Mouse (Mus musculus): Measurements from ENCODE around the gene Gm20425.

The Gm20425 gene

GRCm38 (mm10) chr9:103154568-103154967 is 75.5 kb downstream of the Gm20425 start:
- DNase-seq (ENCODE audit: low read depth, low spot score) = no peak

- DNase-seq (ENCODE audit: low read depth, low spot score) = no peak
Measured at GRCm38 (mm10) chr9:103153286-103153685, 76.8 kb downstream of the Gm20425 start.

- DNase-seq (ENCODE audit: low read depth, low spot score) = no peak
Measured at GRCm38 (mm10) chr9:103149074-103149799, 80.9 kb downstream of the Gm20425 start.

DNA sequence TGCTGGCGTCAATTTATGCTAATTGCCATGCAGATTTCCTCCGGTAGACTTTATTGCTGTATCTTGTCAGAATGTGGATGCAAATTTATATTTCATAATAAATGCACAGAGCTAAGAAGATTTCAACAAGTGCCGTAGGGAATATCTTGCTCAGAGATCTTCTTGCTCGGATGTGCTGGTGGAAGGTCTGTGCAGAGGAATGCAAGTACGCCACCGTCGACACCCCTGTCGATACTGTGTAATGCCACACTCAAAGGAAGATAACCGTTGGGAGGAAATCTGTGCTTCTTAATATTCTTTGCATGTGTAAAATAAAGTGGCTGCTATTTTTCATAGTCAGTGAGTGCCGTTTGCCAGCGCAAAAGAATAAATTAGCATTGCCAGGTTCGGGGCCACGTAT is 83.0 kb downstream of the Gm20425 start:
- DNase-seq (ENCODE audit: low read depth, low spot score) = no peak

GRCm38 (mm10) chr9:103146703-103147102 is 83.4 kb downstream of the Gm20425 start:
- no peak for DNase-seq (ENCODE audit: low read depth, low spot score)

DNA sequence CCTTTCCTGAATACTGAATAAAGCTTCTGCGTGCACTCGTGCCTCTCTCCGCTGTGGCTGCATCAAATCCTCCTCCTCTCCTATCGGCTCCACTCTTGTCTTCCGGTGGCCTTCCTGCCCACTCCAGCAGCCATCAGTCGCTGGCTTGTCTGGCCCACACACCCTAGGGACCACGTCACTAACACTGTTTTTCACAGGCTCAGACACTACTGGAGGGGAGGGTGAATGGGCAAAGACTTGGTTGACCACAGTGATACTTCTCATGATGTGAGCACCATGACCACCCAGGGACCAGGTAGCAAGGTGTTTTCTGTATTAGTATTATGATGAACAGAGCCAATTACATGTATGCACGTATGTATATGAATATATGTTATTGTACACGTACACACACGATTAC is 83.8 kb downstream of the Gm20425 start:
- no peak for DNase-seq (ENCODE audit: low read depth, low spot score)

DNA sequence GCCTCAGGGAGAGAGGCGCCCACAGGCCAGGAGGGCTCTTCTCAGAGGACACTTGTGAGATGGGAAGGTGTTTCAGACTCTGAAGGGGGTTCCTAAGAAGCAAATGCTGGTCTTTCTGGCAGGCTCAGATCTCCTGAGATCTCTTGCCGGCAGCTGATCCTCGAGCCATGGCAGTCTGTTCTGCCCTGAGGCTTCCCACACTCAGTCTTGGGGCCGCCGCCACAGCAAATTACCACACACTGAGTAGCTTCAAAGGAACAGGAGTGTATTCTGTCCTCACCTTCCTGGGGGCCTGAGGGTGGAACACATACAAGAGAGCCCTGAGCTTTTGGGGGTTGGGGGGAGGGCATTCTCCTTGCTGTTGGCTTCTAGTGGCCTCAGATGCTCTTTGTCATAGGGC is 84.8 kb downstream of the Gm20425 start:
- DNase-seq (ENCODE audit: low read depth, low spot score) = no peak

- DNase-seq (ENCODE audit: low read depth, low spot score) = no peak
Measured at GRCm38 (mm10) chr9:103143881-103144280, 86.2 kb downstream of the Gm20425 start.

- DNase-seq (ENCODE audit: low read depth, low spot score) = no peak
Measured at GRCm38 (mm10) chr9:103141266-103141665, 88.8 kb downstream of the Gm20425 start.

DNA sequence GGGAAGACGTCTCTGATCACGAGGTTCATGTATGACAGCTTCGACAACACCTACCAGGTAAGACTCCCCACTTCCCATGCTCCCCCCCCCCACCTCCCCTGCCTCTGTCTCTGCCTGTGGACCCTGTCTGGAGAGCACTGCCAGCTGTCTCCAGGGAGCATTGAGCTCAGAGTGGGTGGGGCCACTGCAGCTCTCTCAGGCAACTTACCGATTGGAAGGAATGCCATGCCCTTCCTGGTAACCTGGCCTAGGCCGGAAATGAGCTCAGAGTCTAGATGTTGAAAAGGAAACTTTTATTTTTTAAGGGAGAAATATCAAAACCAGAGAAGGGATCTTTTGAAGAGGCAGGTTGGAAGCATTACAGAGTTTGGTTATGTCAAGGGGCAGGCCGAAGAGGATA is 89.7 kb downstream of the Gm20425 start:
- no peak for DNase-seq (ENCODE audit: low read depth, low spot score)

Data from c-Kit-negative CD71-positive TER-119-positive erythroid progenitor cells, embryonic 14.5 days (primary cell).